Mouse (Mus musculus) megakaryocyte, embryonic 14.5 days (primary cell): ENCODE results near the gene Klf9.

Source experiments
- FLI1 ChIP-seq: IDR thresholded peaks from 2 replicates; pipeline ENCODE4 v1.6.1; 2012; ENCODE audit warnings: low read length, inconsistent platforms, mixed read lengths
- GATA1 ChIP-seq: IDR thresholded peaks from 3 replicates; pipeline ENCODE4 v1.6.1; 2012; ENCODE audit warnings: mixed read lengths, low read length, inconsistent platforms, borderline replicate concordance

- TF ChIP-seq GATA1 (no peak), FLI1 (no peak)
Observed at GRCm38 (mm10) chr19:23184068-23184467, 43.0 kb downstream of the Klf9 start.
